Mouse (Mus musculus) urinary bladder, postnatal 36 days (tissue): ENCODE measurements around the gene Dmgdh.

ENCODE experiments used
- DNase-seq, 2 experiments: peaks; one replicate each; pipeline ENCODE4 v3.0.0; 2022; ENCODE audit warnings: low spot score in 2 of 2, mixed read lengths in 1 of 2

Gene Dmgdh

GRCm38 (mm10) chr13:93772279-93772636 lies 98.0 kb downstream of the Dmgdh start:
- no peak for DNase-seq

GRCm38 (mm10) chr13:93772861-93773260 lies 98.6 kb downstream of the Dmgdh start:
- no peak for DNase-seq

GRCm38 (mm10) chr13:93773704-93774315 lies 99.6 kb downstream of the Dmgdh start:
- DNase-seq, result no peak

GRCm38 (mm10) chr13:93782823-93783222 lies 108.6 kb downstream of the Dmgdh start:
- no peak for DNase-seq

- no peak for DNase-seq
Observed at GRCm38 (mm10) chr13:93785329-93785728, 111.1 kb downstream of the Dmgdh start.

- no peak for DNase-seq
Observed at GRCm38 (mm10) chr13:93786051-93786450, 111.8 kb downstream of the Dmgdh start.

- peak in 1 of 2 experiments; percentile 14 for DNase-seq
Observed at GRCm38 (mm10) chr13:93787647-93788046, 113.4 kb downstream of the Dmgdh start.

- no peak for DNase-seq
Observed at GRCm38 (mm10) chr13:93792945-93793642, 118.9 kb downstream of the Dmgdh start.

- DNase-seq, result no peak
Observed at GRCm38 (mm10) chr13:93793643-93794182, 119.5 kb downstream of the Dmgdh start.

GRCm38 (mm10) chr13:93797011-93797600 lies 122.9 kb downstream of the Dmgdh start:
- DNase-seq, result no peak
